ENCODE assay signal across 8 mouse cellular contexts in genomic region chr8:95202649-95203275, GRCm38 (mm10). TPM values are rescaled to one million over a fixed set of nuclear protein-coding genes. Genes with fewer than 3 reads are reported as not detected.
DNase-seq lines count a peak whose midpoint lies in the region; ATAC-seq and TF ChIP-seq lines count a peak whose summit lies in the region.

Gene Kifc3, minus strand, starts transcription at chr8:95202812.

- no peak for TF ChIP-seq CTCF in hindbrain, postnatal 0 days (IDR thresholded peaks at IDR 0.05; ENCODE audit: low read depth)

- H3K27ac ChIP-seq in neural tube, embryonic 12.5 days, result no peak within 1 kb of the TSS
- no peak within 1 kb of the TSS for H3K27ac ChIP-seq in embryonic facial prominence, embryonic 14.5 days (replicated peaks; ENCODE audit: low read depth, low read length)
- no peak within 1 kb of the TSS for H3K27ac ChIP-seq in hindbrain, postnatal 0 days
- no peak within 1 kb of the TSS for H3K27ac ChIP-seq in liver, embryonic 11.5 days (ENCODE audit: low read depth, low read length)

- intact Hi-C loops in left cerebral cortex, postnatal 36 days (cut with DNase I), result loop anchor here (10.0 kb wide), 2 partner anchors 68 to 98 kb away; no protein-coding TSS in a partner anchor

- H3K4me2 ChIP-seq in neural tube, embryonic 12.5 days (replicated peaks), result no peak within 1 kb of the TSS
- H3K4me2 ChIP-seq in embryonic facial prominence, embryonic 14.5 days (ENCODE audit: low read depth, low read length), result no peak within 1 kb of the TSS
- no peak within 1 kb of the TSS for H3K4me2 ChIP-seq in hindbrain, postnatal 0 days (ENCODE audit: low read depth, low read length)
- H3K4me2 ChIP-seq in liver, embryonic 11.5 days, result no peak within 1 kb of the TSS

- H3K36me3 ChIP-seq in neural tube, embryonic 12.5 days, result no peaks in the 10 kb centered on the region
- H3K36me3 ChIP-seq in embryonic facial prominence, embryonic 14.5 days (ENCODE audit: control insufficient read depth, insufficient read depth, low read length), result no peaks in the 10 kb centered on the region
- H3K36me3 ChIP-seq in hindbrain, postnatal 0 days (ENCODE audit: insufficient read depth, low read length), result no peaks in the 10 kb centered on the region
- no peaks in the 10 kb centered on the region for H3K36me3 ChIP-seq in liver, embryonic 11.5 days (ENCODE audit: control insufficient read depth, insufficient read depth, low read length)

- no peak within 1 kb of the TSS for H3K9ac ChIP-seq in neural tube, embryonic 12.5 days
- H3K9ac ChIP-seq in embryonic facial prominence, embryonic 14.5 days (ENCODE audit: low read depth, low read length), result no peak within 1 kb of the TSS
- H3K9ac ChIP-seq in hindbrain, postnatal 0 days (replicated peaks; ENCODE audit: low read length), result no peak within 1 kb of the TSS
- no peak within 1 kb of the TSS for H3K9ac ChIP-seq in liver, embryonic 11.5 days (ENCODE audit: low read depth, low read length)

- WGBS in neural tube, embryonic 12.5 days, result 73% methylated on average over 14 of the region's 14 CpGs
- 51% methylated on average over 14 of the region's 14 CpGs for WGBS in embryonic facial prominence, embryonic 14.5 days
- WGBS in hindbrain, postnatal 0 days, result 67% methylated on average over 14 of the region's 14 CpGs
- WGBS in liver, embryonic 11.5 days, result 64% methylated on average over 14 of the region's 14 CpGs

- DNase-seq in neural tube, embryonic 10.5 days (ENCODE audit: extremely low spot score, low spot score), result no peak
- DNase-seq in embryonic facial prominence, embryonic 14.5 days (ENCODE audit: low spot score), result peak; percentile 37
- DNase-seq in hindbrain, postnatal 0 days (ENCODE audit: low spot score), result no peak
- DNase-seq in left cerebral cortex, postnatal 36 days (ENCODE audit: low spot score in 2 of 2), result no peak
- DNase-seq in urinary bladder, postnatal 25 days (ENCODE audit: low spot score), result peak; percentile 22
- DNase-seq in liver, embryonic 11.5 days (ENCODE audit: low spot score), result no peak
- DNase-seq in MN1 (ENCODE audit: low spot score), result no peak

- H3K9me3 ChIP-seq in neural tube, embryonic 12.5 days, result no peaks in the 10 kb centered on the region
- H3K9me3 ChIP-seq in embryonic facial prominence, embryonic 14.5 days (ENCODE audit: control insufficient read depth, low read length), result no peaks in the 10 kb centered on the region
- H3K9me3 ChIP-seq in hindbrain, postnatal 0 days (ENCODE audit: low read length), result no peaks in the 10 kb centered on the region
- no peaks in the 10 kb centered on the region for H3K9me3 ChIP-seq in liver, embryonic 11.5 days (ENCODE audit: control insufficient read depth, low read length)

- no peaks in the 10 kb centered on the region; the same call in 1 of the 2 replicates for H3K27me3 ChIP-seq in neural tube, embryonic 12.5 days (replicated peaks)
- no peaks in the 10 kb centered on the region for H3K27me3 ChIP-seq in embryonic facial prominence, embryonic 14.5 days (replicated peaks; ENCODE audit: control insufficient read depth, insufficient read depth, low read length)
- no peaks in the 10 kb centered on the region for H3K27me3 ChIP-seq in hindbrain, postnatal 0 days (ENCODE audit: insufficient read depth, low read length)
- no peaks in the 10 kb centered on the region for H3K27me3 ChIP-seq in liver, embryonic 11.5 days (replicated peaks; ENCODE audit: control insufficient read depth, insufficient read depth, low read length)

- no peak for ATAC-seq in neural tube, embryonic 12.5 days (ENCODE audit: low FRiP score, low read depth)
- no peak for ATAC-seq in embryonic facial prominence, embryonic 14.5 days (ENCODE audit: low read depth)
- no peak for ATAC-seq in hindbrain, postnatal 0 days
- no peak for ATAC-seq in liver, embryonic 11.5 days (replicated peaks; ENCODE audit: low FRiP score)

- H3K4me1 ChIP-seq in neural tube, embryonic 12.5 days, result no peaks in the 10 kb centered on the region; the same call in 1 of the 2 replicates
- H3K4me1 ChIP-seq in embryonic facial prominence, embryonic 14.5 days (ENCODE audit: control insufficient read depth, insufficient read depth, low read length), result no peaks in the 10 kb centered on the region
- H3K4me1 ChIP-seq in hindbrain, postnatal 0 days (ENCODE audit: insufficient read depth, low read length), result no peaks in the 10 kb centered on the region
- no peaks in the 10 kb centered on the region for H3K4me1 ChIP-seq in liver, embryonic 11.5 days (replicated peaks; ENCODE audit: control insufficient read depth, insufficient read depth, low read length)

- no peak within 1 kb of the TSS for H3K4me3 ChIP-seq in neural tube, embryonic 12.5 days
- no peak within 1 kb of the TSS for H3K4me3 ChIP-seq in embryonic facial prominence, embryonic 14.5 days (ENCODE audit: low read depth, low read length)
- no peak within 1 kb of the TSS for H3K4me3 ChIP-seq in hindbrain, postnatal 0 days (ENCODE audit: low read length)
- H3K4me3 ChIP-seq in liver, embryonic 11.5 days (ENCODE audit: low read depth, low read length), result no peak within 1 kb of the TSS

RNA-seq across cellular contexts. Expression of gene Kifc3, which starts in this region (rescaled TPM):
- polyA plus RNA-seq in neural tube, embryonic 12.5 days (2016; fragmentation: Nextera tagmentation; extraction: Ambion mirVana), result 12.8 and 15.0 TPM in 2 replicates
- polyA plus RNA-seq in embryonic facial prominence, embryonic 14.5 days (2014; fragmentation: Nextera tagmentation; extraction: Ambion mirVana), result 13.4 and 13.6 TPM in 2 replicates
- total RNA-seq in hindbrain, postnatal 0 days (2014; rRNA removed), result 50.2 and 50.9 TPM in 2 replicates
- 26.6 and 29.0 TPM in 2 replicates for polyA plus RNA-seq in hindbrain, postnatal 0 days (2015; fragmentation: Nextera tagmentation; extraction: Ambion mirVana)
- total RNA-seq in left cerebral cortex, postnatal 36 days (2021), result 10 to 100 TPM; 51.8 to 59.0 TPM
- polyA plus RNA-seq in liver, embryonic 11.5 days (2014; fragmentation: Nextera tagmentation; extraction: Ambion mirVana), result 7.8 and 8.1 TPM in 2 replicates

Comparison
In these comparisons a context has a peak if more than half of its experiments do, and no peak if none do; other contexts are left out.
1. DNase-seq: peak in embryonic facial prominence, embryonic 14.5 days (single experiment) and urinary bladder, postnatal 25 days (single experiment); none in neural tube, embryonic 10.5 days (single experiment), hindbrain, postnatal 0 days (single experiment), left cerebral cortex, postnatal 36 days (0 of 2), liver, embryonic 11.5 days (single experiment) and MN1 (single experiment).